Mouse (Mus musculus) CH12.LX (cell line): ENCODE measurements around the gene Ckap2l.

Experiments used
- CTCF ChIP-seq, 2 experiments: IDR thresholded peaks in 1 of 2; conservative IDR thresholded peaks in 1 of 2; 2 replicates each; pipeline ENCODE4 v1.5.1; 2011 to 2012; ENCODE audit warnings: low read depth in 2 of 2, low read length in 2 of 2, improper control_type of control experiment in 1 of 2, inconsistent platforms in 1 of 2, mild to moderate bottlenecking in 1 of 2, moderate library complexity in 1 of 2
- E2F4 ChIP-seq: IDR thresholded peaks from 2 replicates; pipeline ENCODE4 v1.6.1; 2011; ENCODE audit warnings: low read depth, low read length, improper control_type of control experiment; ENCODE audit not compliant: insufficient replicate concordance
- HCFC1 ChIP-seq: IDR thresholded peaks from 2 replicates; pipeline ENCODE4 v1.6.1; 2012; ENCODE audit warnings: low read depth, mild to moderate bottlenecking, inconsistent platforms, low read length, improper control_type of control experiment
- MAFK ChIP-seq: IDR thresholded peaks from 2 replicates; pipeline ENCODE4 v1.6.1; 2011; ENCODE audit warnings: low read length, improper control_type of control experiment; ENCODE audit not compliant: insufficient replicate concordance
- MAZ ChIP-seq: IDR thresholded peaks from 2 replicates; pipeline ENCODE4 v1.6.1; 2012; ENCODE audit warnings: low read depth, mild to moderate bottlenecking, inconsistent platforms, low read length, improper control_type of control experiment, moderate library complexity
- MEF2A ChIP-seq: IDR thresholded peaks from 2 replicates; pipeline ENCODE4 v1.6.1; 2014; ENCODE audit warnings: low read depth, mild to moderate bottlenecking, inconsistent platforms, low read length, improper control_type of control experiment, borderline replicate concordance
- POLR2A ChIP-seq: IDR thresholded peaks from 2 replicates; pipeline ENCODE4 v1.6.1; 2011; ENCODE audit warnings: low read depth, mild to moderate bottlenecking, improper control_type of control experiment, low read length
- POLR2AphosphoS2 ChIP-seq: IDR thresholded peaks from 2 replicates; pipeline ENCODE4 v1.6.1; 2011; ENCODE audit warnings: low read depth, low read length, improper control_type of control experiment
- SIN3A ChIP-seq: IDR thresholded peaks from 2 replicates; pipeline ENCODE4 v1.6.1; 2012; ENCODE audit warnings: low read length, improper control_type of control experiment, inconsistent platforms
- SMC3 ChIP-seq: IDR thresholded peaks from 2 replicates; pipeline ENCODE4 v1.6.1; 2011; ENCODE audit warnings: low read depth, low read length, improper control_type of control experiment
- USF2 ChIP-seq: conservative IDR thresholded peaks from 2 replicates; pipeline ENCODE4 v1.6.1; 2011; ENCODE audit warnings: low read depth, low read length, improper control_type of control experiment
- ZC3H11A ChIP-seq: IDR thresholded peaks from 2 replicates; pipeline ENCODE4 v1.6.1; 2012; ENCODE audit warnings: low read depth, mild to moderate bottlenecking, inconsistent platforms, low read length, improper control_type of control experiment
- ZMIZ1 ChIP-seq: IDR thresholded peaks from 2 replicates; pipeline ENCODE4 v1.6.1; 2012; ENCODE audit warnings: low read depth, mild to moderate bottlenecking, inconsistent platforms, low read length, improper control_type of control experiment
- ZNF384 ChIP-seq: IDR thresholded peaks from 2 replicates; pipeline ENCODE4 v1.6.1; 2012; ENCODE audit warnings: low read depth, low read length, improper control_type of control experiment, inconsistent platforms

- TF ChIP-seq CTCF (conservative IDR thresholded peaks at IDR 0.05 in 1 of 2, IDR thresholded peaks at IDR 0.05 in 1 of 2; ENCODE audit: low read depth in 2 of 2, low read length in 2 of 2) (no peak), ZC3H11A (no peak), SIN3A (no peak), MAZ (no peak), ZNF384 (no peak), POLR2A (no peak), HCFC1 (no peak), MAFK (no peak), E2F4 (no peak), SMC3 (no peak), MEF2A (no peak), USF2 (no peak), POLR2AphosphoS2 (no peak), ZMIZ1 (no peak)
These were observed 54.0 kb downstream of the Ckap2l start for GRCm38 (mm10) chr2:129243005-129243404.
